Mouse (Mus musculus) testis, postnatal 10 days (tissue): ENCODE measurements around the gene Atxn2.

ENCODE experiments used
- DNase-seq: peaks from one replicate; pipeline ENCODE4 v3.0.0; 2021; ENCODE audit warnings: low spot score

The Atxn2 gene

GRCm38 (mm10) chr5:121817551-121817950 is 106.4 kb downstream of the Atxn2 start:
- DNase-seq = peak; percentile 38

DNA sequence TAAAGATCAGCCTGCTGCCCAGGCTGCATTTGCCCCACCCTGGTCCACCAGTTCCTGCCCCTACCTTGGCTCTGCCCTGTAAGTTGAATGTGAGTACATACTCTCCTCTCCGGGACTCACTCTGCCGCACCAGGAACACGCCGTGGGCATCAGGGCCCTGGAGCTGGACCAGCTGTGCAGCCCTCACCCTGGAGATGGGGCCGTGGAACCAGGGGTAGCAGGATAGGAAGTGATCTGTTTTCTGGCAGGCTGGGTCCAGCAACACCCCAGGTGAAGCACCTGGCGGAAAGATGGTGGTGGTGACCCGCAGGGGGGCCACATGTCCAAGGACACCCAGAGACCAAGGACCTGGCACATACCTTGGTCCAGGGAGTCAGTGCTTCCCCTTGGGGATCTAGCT is 107.3 kb downstream of the Atxn2 start:
- DNase-seq = peak; percentile 42

DNA sequence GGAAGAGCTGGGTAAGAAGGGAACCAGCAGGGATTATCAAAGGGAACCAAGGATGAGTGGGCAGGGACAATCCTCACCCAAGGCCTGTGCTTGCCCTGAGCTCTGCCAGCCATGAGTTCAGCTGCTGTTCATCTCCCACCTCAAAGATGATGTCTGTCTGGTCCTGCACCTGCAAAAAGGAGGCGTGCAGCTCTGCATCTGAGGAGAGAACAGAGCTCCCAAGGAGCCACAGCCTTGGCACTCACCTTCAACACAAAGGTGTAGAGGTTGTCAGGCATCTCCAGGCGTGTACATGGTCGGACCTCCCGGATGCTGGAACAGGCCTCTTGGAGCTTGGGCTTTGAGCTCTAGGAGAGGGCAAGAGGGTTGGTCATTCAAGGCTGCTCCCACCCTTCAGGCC is 107.7 kb downstream of the Atxn2 start:
- DNase-seq = no peak

DNA sequence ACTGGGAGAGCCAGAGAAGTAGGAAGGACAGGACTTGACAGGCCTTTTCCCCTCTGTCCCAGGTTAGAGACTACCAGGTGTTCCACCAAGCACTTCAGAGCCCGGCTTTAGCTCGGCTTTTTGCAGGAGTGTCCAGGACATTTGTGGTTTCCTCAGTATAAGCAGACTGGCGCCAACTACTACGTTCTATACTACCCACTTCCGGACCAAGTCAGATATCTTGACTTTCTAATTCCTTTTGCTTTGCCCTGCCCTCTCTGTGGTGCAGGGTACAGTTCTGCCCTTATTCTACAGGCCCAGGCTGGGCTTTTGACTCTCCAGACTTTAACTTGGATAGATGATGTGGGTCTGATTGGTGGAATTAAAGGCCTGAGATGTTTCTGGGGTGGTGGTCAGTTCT is 108.4 kb downstream of the Atxn2 start:
- no peak for DNase-seq

GRCm38 (mm10) chr5:121820161-121820560 is 109.0 kb downstream of the Atxn2 start:
- no peak for DNase-seq

- DNase-seq = no peak
Observed at GRCm38 (mm10) chr5:121820657-121821056, 109.5 kb downstream of the Atxn2 start.

- DNase-seq = no peak
Observed at GRCm38 (mm10) chr5:121821116-121821515, 110.0 kb downstream of the Atxn2 start.

- no peak for DNase-seq
Observed at GRCm38 (mm10) chr5:121821552-121821951, 110.4 kb downstream of the Atxn2 start.

DNA sequence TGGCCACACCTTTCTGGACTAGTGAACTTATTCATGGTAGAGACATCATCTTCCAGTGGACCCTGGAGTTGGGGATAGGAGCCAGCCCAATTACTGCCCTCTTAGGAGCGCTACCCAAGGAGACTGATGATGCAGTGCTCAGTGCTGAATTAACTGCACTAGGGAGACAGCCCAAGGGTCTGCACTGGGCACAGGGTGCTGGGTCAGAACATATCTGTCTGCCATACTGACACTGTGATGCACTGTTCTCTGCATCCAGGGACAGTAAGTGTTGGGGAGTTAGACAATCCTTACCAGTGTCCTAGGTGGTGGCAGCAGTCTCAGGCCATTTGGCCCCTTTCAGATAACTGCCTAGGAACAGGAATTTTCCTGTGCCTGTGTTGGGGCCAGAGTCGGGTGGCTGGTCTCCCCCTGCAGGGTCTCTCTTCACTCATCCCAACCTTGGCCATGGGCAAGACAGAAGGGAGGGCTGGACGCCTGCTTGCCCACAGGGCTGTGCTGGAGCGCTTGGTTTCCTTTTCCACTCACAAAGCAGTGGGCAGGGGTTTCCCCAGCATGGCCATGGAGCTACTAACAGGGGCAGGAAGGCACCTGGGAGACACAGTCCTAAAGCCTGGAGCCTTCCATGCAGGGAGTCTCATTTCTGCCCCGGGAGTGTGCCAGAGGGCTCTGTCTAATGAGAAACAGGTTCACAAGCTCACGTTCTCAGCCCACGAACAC is 111.8 kb downstream of the Atxn2 start:
- no peak for DNase-seq

- no peak for DNase-seq
Observed at GRCm38 (mm10) chr5:121823668-121824067, 112.5 kb downstream of the Atxn2 start.

- DNase-seq = no peak
Observed at GRCm38 (mm10) chr5:121824121-121824520, 113.0 kb downstream of the Atxn2 start.

GRCm38 (mm10) chr5:121825606-121826005 is 114.5 kb downstream of the Atxn2 start:
- no peak for DNase-seq

GRCm38 (mm10) chr5:121827876-121828275 is 116.7 kb downstream of the Atxn2 start:
- no peak for DNase-seq

GRCm38 (mm10) chr5:121828491-121829432 is 117.6 kb downstream of the Atxn2 start:
- DNase-seq = no peak

DNA sequence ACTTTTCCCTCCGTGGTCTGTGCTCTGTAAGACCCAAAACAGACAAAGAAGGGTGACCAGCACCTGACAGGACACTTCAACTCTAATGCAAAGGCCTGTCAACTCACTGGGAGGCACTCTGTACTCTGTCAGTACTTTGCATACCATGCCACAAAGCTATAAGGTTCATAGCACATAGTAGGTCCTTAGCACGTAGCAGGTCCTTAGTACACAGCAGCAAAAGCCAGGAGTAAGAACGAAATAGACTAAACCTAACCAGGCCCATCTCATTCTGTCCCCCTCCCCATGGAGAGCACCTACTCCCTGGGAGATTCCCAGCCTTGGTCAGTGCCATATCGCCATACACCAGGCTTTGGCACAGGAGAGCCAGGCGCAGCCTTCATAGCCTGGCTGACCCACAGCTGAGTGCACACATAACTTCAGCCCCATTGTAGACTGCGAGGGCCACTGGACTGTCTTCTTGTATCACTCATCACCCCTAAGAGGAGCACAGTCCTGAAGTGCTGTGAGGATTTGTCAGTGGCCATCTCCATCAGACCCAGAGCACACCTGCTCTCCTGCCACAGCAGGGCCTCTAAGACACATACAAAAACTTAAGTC is 120.0 kb downstream of the Atxn2 start:
- no peak for DNase-seq

DNA sequence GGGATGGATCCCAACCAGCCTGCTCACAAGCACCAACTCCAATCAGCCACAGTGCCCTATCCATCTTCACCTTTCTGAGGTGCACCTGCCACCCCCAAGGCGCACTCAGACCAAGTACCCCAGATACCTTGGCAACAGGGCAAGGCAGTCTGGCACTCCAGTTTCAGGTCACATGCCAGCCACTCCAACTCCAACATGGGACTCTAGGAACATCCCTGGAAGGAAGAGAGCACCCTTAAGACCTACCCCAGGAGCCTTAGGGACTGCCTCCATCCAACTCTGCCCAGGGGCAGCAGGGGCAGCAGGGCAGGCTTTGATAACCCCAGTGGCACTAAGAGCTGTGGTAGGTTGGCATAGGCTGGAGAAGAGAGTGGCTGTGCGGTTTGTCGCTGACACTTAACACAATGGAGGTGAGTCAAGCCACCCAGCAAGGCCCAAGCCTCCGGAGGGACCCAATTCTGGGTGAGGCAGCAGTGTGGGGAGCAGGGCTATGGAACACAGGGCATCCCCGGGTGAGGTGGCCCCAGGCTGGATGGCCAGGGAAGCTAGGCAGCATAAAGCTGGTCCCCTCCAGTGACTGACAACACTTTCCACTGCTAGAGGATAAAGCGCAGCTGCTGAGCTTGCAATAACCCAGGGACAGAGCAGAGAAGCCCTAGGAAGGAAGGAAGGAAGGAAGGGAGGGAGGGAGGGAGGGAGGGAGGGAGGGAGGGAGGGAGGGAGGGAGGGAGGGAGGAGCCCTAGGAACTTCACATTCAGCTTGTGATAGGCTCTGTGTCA is 121.4 kb downstream of the Atxn2 start:
- DNase-seq = no peak

- no peak for DNase-seq
Observed at GRCm38 (mm10) chr5:121833159-121833558, 122.0 kb downstream of the Atxn2 start.

GRCm38 (mm10) chr5:121833572-121834240 is 122.6 kb downstream of the Atxn2 start:
- no peak for DNase-seq

- DNase-seq = no peak
Observed at GRCm38 (mm10) chr5:121834241-121834606, 123.1 kb downstream of the Atxn2 start.

DNA sequence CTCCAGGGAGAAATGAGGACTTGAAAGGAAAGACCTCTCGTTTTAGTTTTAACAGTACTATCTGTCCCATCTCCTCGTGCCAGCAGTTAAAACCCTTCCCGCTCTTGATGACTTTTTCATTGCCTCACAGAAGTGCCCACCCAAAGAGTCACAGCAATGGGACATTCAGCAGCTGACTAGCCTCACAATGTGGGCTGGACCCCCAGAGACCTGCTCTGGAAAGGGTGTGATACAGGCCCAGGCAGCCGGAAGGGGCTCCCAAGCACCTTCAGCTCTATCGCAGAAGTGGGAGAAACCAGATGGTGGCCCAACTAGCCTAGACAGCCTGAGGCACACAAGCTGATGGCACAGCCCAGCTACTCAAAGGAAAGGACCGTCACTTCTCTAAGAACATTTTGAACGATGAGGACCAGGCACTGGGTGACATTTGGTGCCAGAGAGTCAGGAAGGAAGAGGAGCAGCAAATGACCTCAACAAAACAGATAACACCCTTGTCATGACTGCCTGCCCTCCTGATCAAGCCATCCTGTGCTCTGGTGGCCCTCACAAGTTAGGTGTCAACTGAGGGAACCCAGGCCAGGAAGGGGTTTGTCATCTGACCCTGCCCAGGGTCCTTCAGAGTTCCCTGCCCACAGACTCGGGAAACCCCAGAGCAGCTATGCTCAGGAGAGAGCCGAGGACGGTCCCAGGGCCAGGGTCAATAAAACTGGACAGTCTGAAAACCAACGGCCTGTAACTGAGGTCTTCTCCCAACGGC is 124.0 kb downstream of the Atxn2 start:
- DNase-seq = no peak
